Mouse (Mus musculus) spleen, adult 2 months (tissue): ENCODE data around the gene Dffa.

Source experiments
- CTCF ChIP-seq: fragments of 200-500 bp; IDR thresholded peaks from 2 replicates; pipeline ENCODE4 v1.5.1; 2011; ENCODE audit warnings: mild to moderate bottlenecking, inconsistent platforms; ENCODE audit not compliant: insufficient read depth, insufficient read length, insufficient replicate concordance; ENCODE audit errors: extremely low read depth
- POLR2A ChIP-seq: fragments of 200-500 bp; IDR thresholded peaks from 2 replicates; pipeline ENCODE4 v1.6.1; 2011; ENCODE audit warnings: low read depth, low read length, inconsistent platforms

- TF ChIP-seq CTCF (no peak), POLR2A (no peak)
These were observed 46.8 kb downstream of the Dffa start for GRCm38 (mm10) chr4:149150721-149151120.
